In the genomic region with DNA sequence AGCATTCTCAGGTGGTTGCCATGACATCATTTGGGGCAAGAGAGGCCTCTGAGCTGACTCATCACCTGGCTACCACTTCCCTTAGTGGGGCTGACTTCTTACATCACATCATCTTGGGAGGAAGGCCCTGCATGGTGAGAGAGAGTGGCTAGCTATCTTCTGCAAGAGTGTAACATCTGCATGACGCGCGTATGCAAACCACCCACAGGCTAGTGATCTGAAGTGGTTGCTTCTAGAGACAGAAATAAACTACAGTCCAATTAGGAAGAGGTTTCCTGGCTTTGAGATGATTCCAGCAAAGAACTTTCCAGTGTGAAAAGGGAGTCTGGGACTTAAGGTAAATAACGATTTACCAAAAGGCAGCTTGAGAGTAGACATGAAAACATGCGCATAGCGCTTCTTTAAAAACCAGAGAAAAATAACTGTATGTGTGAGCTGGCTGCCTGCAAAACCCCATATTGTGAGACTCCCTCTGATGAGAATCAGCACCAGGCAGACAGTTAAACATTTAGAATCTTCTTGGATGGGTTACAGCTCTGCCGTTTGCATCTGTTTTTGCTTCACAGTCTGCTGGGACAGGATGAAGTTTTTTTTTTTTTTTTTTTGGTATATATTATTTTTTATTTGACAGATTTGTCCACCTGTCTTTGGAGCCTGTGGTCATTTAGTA, we compare ENCODE assay signal across 15 mouse cellular contexts.
A peak's percentile ranks its signal among the peaks of the same experiment; 100 is the strongest.
DNase-seq lines count a peak whose midpoint lies in the region; ATAC-seq and TF ChIP-seq lines count a peak whose summit lies in the region.
"Had no signal": no experiment of that assay in that cellular context is flagged by ENCODE, and none has a peak within 500 bp of the region (broad histone marks: within the 10 kb centered on the region; RNA-seq: fewer than 3 reads in every experiment).

No protein-coding gene starts in this region.

- DNase-seq in layer of hippocampus, adult 2 months (ENCODE audit: low spot score in 2 of 2), result peak in 1 of 2 experiments; percentile 53
- DNase-seq in layer of hippocampus, postnatal 10 days (ENCODE audit: low spot score in 2 of 2), result no peak
- DNase-seq in NIH3T3 (ENCODE audit: low read depth), result peak; percentile 17
- peak; percentile 46 to 68 for DNase-seq in frontal cortex, adult 2 months (ENCODE audit: extremely low spot score in 1 of 2, low spot score in 1 of 2)
- peak; percentile 56 to 86 for DNase-seq in left cerebral cortex, postnatal 25 days (ENCODE audit: low spot score in 2 of 2)
- no peak for DNase-seq in thymus, postnatal 10 days (ENCODE audit: low spot score in 2 of 2)
- DNase-seq: cerebellum, postnatal 14 days; heart, adult 2 months; lung, adult 18-20 months; thymus, postnatal 25 days had no signal

- H3K27ac ChIP-seq in layer of hippocampus, adult 2 months, result peak overlapping the region; percentile 54
- H3K27ac ChIP-seq: heart, adult 2 months; hindbrain, embryonic 10.5 days; midbrain, embryonic 13.5 days; neural tube, embryonic 13.5 days had no signal

- ATAC-seq in megakaryocyte progenitor cell, adult 5-6 weeks (replicated peaks; ENCODE audit: poor library complexity), result no peak
- ATAC-seq in erythroid progenitor cell, adult 5-6 weeks (replicated peaks; ENCODE audit: low FRiP score, poor library complexity, severe bottlenecking), result no peak
- ATAC-seq: midbrain, embryonic 13.5 days had no signal

- intact Hi-C loops in left cerebral cortex, postnatal 25 days (cut with DNase I), result loop anchor here (5.0 kb wide), 1 partner anchor 50 kb away; no protein-coding TSS in a partner anchor

- no peak overlapping the region for H3K4me3 ChIP-seq in layer of hippocampus, adult 2 months
- H3K4me3 ChIP-seq: heart, adult 2 months; hindbrain, embryonic 10.5 days; midbrain, embryonic 13.5 days; neural tube, embryonic 13.5 days had no signal

- no peak for TF ChIP-seq CTCF in layer of hippocampus, adult 2 months (conservative IDR thresholded peaks at IDR 0.05)

Comparison
In these comparisons a context has a peak if more than half of its experiments do, and no peak if none do; other contexts are left out.
1. DNase-seq: peak in NIH3T3 (single experiment), frontal cortex, adult 2 months (2 of 2) and left cerebral cortex, postnatal 25 days (2 of 2); none in layer of hippocampus, postnatal 10 days (0 of 2) and thymus, postnatal 10 days (0 of 2).